Mouse (Mus musculus) Patski (cell line): ENCODE measurements at regions not wholly inside any gene's neighbourhood (a gene's known extent, or its start where the extent isn't known, plus 50 kb on each side); places are given as distances from the start of the nearest gene placed in this dataset.

ENCODE experiments used
- ATAC-seq: fragments of 100-300 bp; one replicate; pipeline ENCODE4 v1.8.0; 2021
- CTCF ChIA-PET: fragments of 350-600 bp; sonication (Branson Sonifier 250); formaldehyde crosslinking; loops from one replicate; lab custom pipeline; 2022; ENCODE audit warnings: inconsistent platforms; lab: Charles Lee
- POLR2A ChIA-PET: fragments of 350-600 bp; sonication (Branson Sonifier 250); formaldehyde crosslinking; loops from one replicate; lab custom pipeline; 2022; ENCODE audit warnings: antibody characterized with exemption, inconsistent platforms; lab: Charles Lee
- DNase-seq: peaks from one replicate; pipeline ENCODE4 v3.0.0-alpha.2; 2011; ENCODE audit warnings: low read depth, low spot score
- H3K27me3 ChIP-seq: fragments of 371-371 bp; one replicate; pipeline ENCODE4 v1.5.1; 2021
- CTCF ChIP-seq: fragments of 100-300 bp; IDR thresholded peaks from one replicate; pipeline ENCODE4 v1.5.1; 2021
- in situ Hi-C: fragments of 300-500 bp; cut with MboI; formaldehyde crosslinking; loops from 3 replicates; pipeline ENCODE4 v1.11.1; 2018; ENCODE audit warnings: low pct_unique_long_range_greater_than_20kb, mixed read lengths

GRCm38 (mm10) chr1:55886383-55887070 is 480.8 kb downstream of the Plcl1 start:
- ATAC-seq, result peak; percentile 59
- POLR2A ChIA-PET, result no interaction called here
- in situ Hi-C loops, result loop anchor here (5.0 kb wide), 2 partner anchors 1106 to 1316 kb away; no protein-coding TSS in a partner anchor
- CTCF ChIA-PET, result interaction anchor here (1.0 kb wide), 1 partner anchor 1382 kb away, joined by 3 read pairs; no protein-coding TSS in a partner anchor
- H3K27me3 ChIP-seq, result peaks cover 26% of the 10 kb centered on the region
- TF ChIP-seq CTCF, result peak; percentile 86
- no peak for DNase-seq

DNA sequence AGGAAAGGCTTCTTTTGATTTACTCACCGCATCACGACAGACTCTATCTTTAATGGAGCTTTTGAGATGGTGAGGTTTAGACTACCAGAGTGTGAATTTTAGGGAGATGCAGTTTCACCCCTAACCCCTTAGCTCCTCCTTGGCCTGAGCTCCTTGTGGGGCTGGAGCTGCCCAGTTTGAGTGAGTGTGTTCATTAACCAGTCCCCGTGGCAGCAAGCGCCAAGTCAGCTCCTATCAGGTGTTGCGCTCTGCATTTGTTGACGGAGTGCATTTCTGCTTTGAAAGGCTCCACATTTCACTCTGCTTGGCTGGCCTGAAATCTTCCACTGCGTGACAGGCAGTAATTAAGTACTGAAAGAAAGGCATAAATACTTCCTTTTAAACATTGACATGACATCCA is 481.7 kb downstream of the Plcl1 start:
- no peak for DNase-seq
- no peak for TF ChIP-seq CTCF
- ATAC-seq, result no peak
- in situ Hi-C loops, result loop anchor here (5.0 kb wide), 2 partner anchors 1105 to 1315 kb away; no protein-coding TSS in a partner anchor
- CTCF ChIA-PET, result interaction anchor here (1.0 kb wide), 1 partner anchor 1381 kb away, joined by 3 read pairs; no protein-coding TSS in a partner anchor
- POLR2A ChIA-PET, result no interaction called here
- peaks cover 34% of the 10 kb centered on the region for H3K27me3 ChIP-seq

DNA sequence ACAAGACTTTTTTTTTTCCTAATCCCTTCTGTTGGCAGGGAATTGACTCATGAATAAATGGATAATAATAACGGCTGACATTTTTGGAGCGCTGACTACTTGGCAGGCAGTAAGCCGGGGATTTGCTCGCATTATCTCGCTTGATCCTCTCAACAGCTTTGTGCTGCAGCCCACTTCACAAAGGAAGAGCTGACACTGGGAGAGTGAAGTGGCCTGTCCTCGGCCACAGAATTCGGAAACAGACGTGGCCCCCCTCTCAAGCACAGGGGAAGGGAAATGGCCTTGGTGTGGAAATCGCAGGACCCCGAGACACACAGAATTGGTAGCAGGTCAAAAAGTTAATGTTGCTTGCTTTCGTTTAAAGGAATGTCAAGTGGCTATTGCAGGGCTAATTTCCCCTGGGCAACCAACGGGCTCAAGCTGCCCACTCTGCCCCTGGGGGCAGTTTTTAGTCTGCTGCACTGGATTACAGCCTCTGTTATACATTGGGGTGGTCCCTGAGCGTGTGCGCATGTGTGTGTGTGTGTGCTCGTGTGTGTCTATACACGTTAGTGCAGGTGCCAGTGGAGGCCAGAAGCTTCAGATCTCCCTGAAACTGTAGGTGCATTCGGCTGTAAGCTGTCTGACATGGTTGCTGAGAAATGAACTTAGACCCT is 483.1 kb downstream of the Plcl1 start:
- TF ChIP-seq CTCF, result no peak
- H3K27me3 ChIP-seq, result peaks cover 46% of the 10 kb centered on the region
- ChIA-PET CTCF (no interaction called here), POLR2A (no interaction called here)
- DNase-seq (no peak), ATAC-seq (no peak)
- in situ Hi-C loops, result loop anchor here (5.0 kb wide), 2 partner anchors 1103 to 1313 kb away; no protein-coding TSS in a partner anchor

GRCm38 (mm10) chr1:55890511-55891151 is 484.9 kb downstream of the Plcl1 start:
- no peak for DNase-seq
- no peak for ATAC-seq
- in situ Hi-C loops, result no loop called here
- CTCF ChIA-PET, result interaction anchor here (1.4 to 1.8 kb wide), 2 partner anchors 9 to 16 kb away, joined by 4 to 5 read pairs; no protein-coding TSS in a partner anchor
- peak; percentile 56 for TF ChIP-seq CTCF
- POLR2A ChIA-PET, result interaction anchor here (0.6 kb wide), 1 partner anchor 556 kb away, joined by 3 read pairs; no protein-coding TSS in a partner anchor
- peaks cover 60% of the 10 kb centered on the region for H3K27me3 ChIP-seq

DNA sequence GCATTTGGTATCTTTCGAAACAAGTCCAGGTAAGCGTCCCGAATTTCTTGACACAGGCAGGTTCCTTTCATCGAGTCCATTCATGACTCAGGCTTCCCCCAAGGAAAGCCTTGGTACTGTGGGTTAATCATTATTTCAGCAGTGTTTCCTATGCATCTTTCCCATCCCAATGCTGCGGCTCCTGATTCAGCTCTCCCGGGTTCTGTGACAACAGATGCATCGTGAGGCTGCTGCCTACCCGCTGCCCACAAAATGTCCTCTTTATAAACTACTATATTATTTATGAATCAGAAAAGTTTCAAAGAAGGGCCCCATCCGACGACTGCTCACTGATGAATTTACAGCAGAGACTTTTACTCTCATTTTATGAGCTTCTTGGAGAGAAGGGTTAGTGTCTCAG is 486.2 kb downstream of the Plcl1 start:
- H3K27me3 ChIP-seq, result peaks cover 61% of the 10 kb centered on the region
- DNase-seq (no peak), ATAC-seq (no peak)
- ChIA-PET POLR2A (no interaction called here), CTCF (interaction anchor here (1.8 kb wide), 1 partner anchor 18 kb away, joined by 5 read pairs; no protein-coding TSS in a partner anchor)
- in situ Hi-C loops, result no loop called here
- TF ChIP-seq CTCF, result no peak

- POLR2A ChIA-PET, result no interaction called here
- DNase-seq (no peak), ATAC-seq (no peak)
- peaks cover 77% of the 10 kb centered on the region for H3K27me3 ChIP-seq
- TF ChIP-seq CTCF, result no peak
- in situ Hi-C loops, result no loop called here
- CTCF ChIA-PET, result no interaction called here
Measured at GRCm38 (mm10) chr1:55897572-55897971, 491.9 kb downstream of the Plcl1 start.

DNA sequence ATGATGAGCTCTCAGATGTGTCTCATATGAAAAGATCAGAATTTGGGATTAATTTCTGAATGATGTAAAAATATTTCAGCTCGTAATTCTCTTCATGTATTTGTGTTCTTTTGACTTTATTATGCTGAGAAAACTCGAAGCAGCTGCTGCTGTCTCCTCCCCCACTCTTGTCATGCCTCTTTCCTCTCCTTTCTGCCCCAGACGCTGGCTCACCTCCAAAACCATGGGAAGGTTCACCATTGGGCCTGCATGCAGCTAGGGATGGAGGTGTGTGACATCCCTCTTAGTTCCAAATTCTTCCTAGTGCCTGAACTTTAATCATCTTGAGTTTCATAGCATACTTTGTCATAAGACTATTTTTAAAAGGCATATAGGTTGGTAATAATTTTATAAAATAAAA is 492.3 kb downstream of the Plcl1 start:
- no peak for ATAC-seq
- in situ Hi-C loops, result no loop called here
- CTCF ChIA-PET, result no interaction called here
- POLR2A ChIA-PET, result no interaction called here
- H3K27me3 ChIP-seq, result peaks cover 76% of the 10 kb centered on the region
- TF ChIP-seq CTCF, result no peak
- no peak for DNase-seq

- DNase-seq (no peak), ATAC-seq (no peak)
- CTCF ChIA-PET, result interaction anchor here (1.2 kb wide), 1 partner anchor 9 kb away, joined by 4 read pairs; no protein-coding TSS in a partner anchor
- TF ChIP-seq CTCF, result no peak
- POLR2A ChIA-PET, result no interaction called here
- in situ Hi-C loops, result no loop called here
- peaks cover 68% of the 10 kb centered on the region for H3K27me3 ChIP-seq
Measured at GRCm38 (mm10) chr1:55900033-55900432, 494.3 kb downstream of the Plcl1 start.

- CTCF ChIA-PET, result no interaction called here
- in situ Hi-C loops, result no loop called here
Measured at GRCm38 (mm10) chr1:55903177-55903576, 497.5 kb downstream of the Plcl1 start.

GRCm38 (mm10) chr1:55904571-55904970 is 498.9 kb downstream of the Plcl1 start:
- POLR2A ChIA-PET, result no interaction called here
- CTCF ChIA-PET, result no interaction called here
- no peak for TF ChIP-seq CTCF
- DNase-seq (no peak), ATAC-seq (no peak)
- in situ Hi-C loops, result no loop called here
- H3K27me3 ChIP-seq, result peaks cover 56% of the 10 kb centered on the region

More at GRCm38 (mm10) chr1:55903177-55903576, 497.5 kb downstream of the Plcl1 start:
- H3K27me3 ChIP-seq, result peaks cover 59% of the 10 kb centered on the region
- DNase-seq (no peak), ATAC-seq (no peak)
- TF ChIP-seq CTCF, result no peak
- POLR2A ChIA-PET, result no interaction called here
